ENCODE assay signal across 8 mouse cellular contexts in genomic region chr8:84659936-84660818, GRCm38 (mm10). TPM values are rescaled to one million over a fixed set of nuclear protein-coding genes. Genes with fewer than 3 reads are reported as not detected.
DNase-seq lines count a peak whose midpoint lies in the region; ATAC-seq lines count a peak whose summit lies in the region.

No protein-coding gene starts in this region.

- no peaks in the 10 kb centered on the region for H3K36me3 ChIP-seq in embryonic facial prominence, embryonic 11.5 days (replicated peaks; ENCODE audit: control insufficient read depth, insufficient read depth, low read depth, low read length)
- no peaks in the 10 kb centered on the region for H3K36me3 ChIP-seq in heart, embryonic 16.5 days (ENCODE audit: control insufficient read depth, insufficient read depth)

- peak overlapping the region; percentile 91 for H3K27ac ChIP-seq in embryonic facial prominence, embryonic 11.5 days (replicated peaks; ENCODE audit: low read depth, low read length)
- H3K27ac ChIP-seq in heart, embryonic 16.5 days (ENCODE audit: low read length): peak overlapping the region; percentile 90

- H3K9ac ChIP-seq in embryonic facial prominence, embryonic 11.5 days (replicated peaks; ENCODE audit: low read length): peak overlapping the region; percentile 95
- H3K9ac ChIP-seq in heart, embryonic 16.5 days (ENCODE audit: low read length): peak overlapping the region; percentile 89

- DNase-seq in cerebellum, postnatal 10 days: peak; percentile 37 to 41
- no peak for DNase-seq in cerebellum, postnatal 25 days
- peak; percentile 85 for DNase-seq in embryonic facial prominence, embryonic 11.5 days (ENCODE audit: low spot score)
- peak; percentile 74 to 89 for DNase-seq in kidney, postnatal 25 days
- peak; percentile 82 for DNase-seq in mesoderm, embryonic 11.5 days (ENCODE audit: low read depth, low spot score)
- DNase-seq in spleen, postnatal 36 days (ENCODE audit: low spot score in 2 of 2): peak; percentile 71 to 73
- DNase-seq in layer of hippocampus, adult 9-11 months: no peak

- no peak for ATAC-seq in embryonic facial prominence, embryonic 11.5 days (replicated peaks; ENCODE audit: insufficient number of reproducible peaks, low FRiP score, low TSS enrichment, low read depth)
- ATAC-seq in heart, embryonic 16.5 days (replicated peaks; ENCODE audit: extremely low read depth, insufficient read depth, low FRiP score): no peak

- no peaks in the 10 kb centered on the region for H3K9me3 ChIP-seq in embryonic facial prominence, embryonic 11.5 days (replicated peaks; ENCODE audit: control insufficient read depth, low read length)
- H3K9me3 ChIP-seq in heart, embryonic 16.5 days (replicated peaks; ENCODE audit: control insufficient read depth, low read length): no peaks in the 10 kb centered on the region

- H3K4me3 ChIP-seq in embryonic facial prominence, embryonic 11.5 days (ENCODE audit: low read depth, low read length): peak overlapping the region; percentile 97
- peak overlapping the region; percentile 76 for H3K4me3 ChIP-seq in heart, embryonic 16.5 days (ENCODE audit: low read length)

- peaks cover 8% of the 10 kb centered on the region for H3K4me1 ChIP-seq in embryonic facial prominence, embryonic 11.5 days (ENCODE audit: control insufficient read depth, insufficient read depth, low read length)
- H3K4me1 ChIP-seq in heart, embryonic 16.5 days (ENCODE audit: control insufficient read depth, insufficient read depth, low read length): peaks cover 43% of the 10 kb centered on the region

- H3K27me3 ChIP-seq in embryonic facial prominence, embryonic 11.5 days (ENCODE audit: control insufficient read depth, insufficient read depth, low read length): no peaks in the 10 kb centered on the region
- H3K27me3 ChIP-seq in heart, embryonic 16.5 days (ENCODE audit: control insufficient read depth, insufficient read depth, low read length): no peaks in the 10 kb centered on the region

- peak overlapping the region; percentile 89 for H3K4me2 ChIP-seq in embryonic facial prominence, embryonic 11.5 days (ENCODE audit: low read depth, low read length)
- H3K4me2 ChIP-seq in heart, embryonic 16.5 days (ENCODE audit: low read depth, low read length): peak overlapping the region; percentile 86

- 1% methylated on average over 33 of the region's 33 CpGs for WGBS in embryonic facial prominence, embryonic 11.5 days
- 3% methylated on average over 33 of the region's 33 CpGs for WGBS in heart, embryonic 16.5 days

RNA-seq across cellular contexts. Expression of gene Ier2, which starts 2.5 kb away (rescaled TPM):
- 86.9 and 89.6 TPM in 2 replicates for polyA plus RNA-seq in embryonic facial prominence, embryonic 11.5 days (2014; fragmentation: Nextera tagmentation; extraction: Ambion mirVana)
- 43.0 and 43.3 TPM in 2 replicates for polyA plus RNA-seq in heart, embryonic 16.5 days (2015; fragmentation: Nextera tagmentation; extraction: Ambion mirVana)

RNA-seq across cellular contexts. Expression of gene Trmt1, which starts 25.9 kb away (rescaled TPM):
- 61.5 and 64.7 TPM in 2 replicates for polyA plus RNA-seq in embryonic facial prominence, embryonic 11.5 days (2014; fragmentation: Nextera tagmentation; extraction: Ambion mirVana)
- 43.2 and 46.7 TPM in 2 replicates for polyA plus RNA-seq in heart, embryonic 16.5 days (2015; fragmentation: Nextera tagmentation; extraction: Ambion mirVana)

RNA-seq across cellular contexts. Expression of gene Nacc1, which starts 27.5 kb away (rescaled TPM):
- 21.0 and 21.1 TPM in 2 replicates for polyA plus RNA-seq in embryonic facial prominence, embryonic 11.5 days (2014; fragmentation: Nextera tagmentation; extraction: Ambion mirVana)
- polyA plus RNA-seq in heart, embryonic 16.5 days (2015; fragmentation: Nextera tagmentation; extraction: Ambion mirVana): 11.7 and 14.4 TPM in 2 replicates

RNA-seq across cellular contexts. Expression of gene Lyl1, which starts 41.1 kb away (rescaled TPM):
- polyA plus RNA-seq in embryonic facial prominence, embryonic 11.5 days (2014; fragmentation: Nextera tagmentation; extraction: Ambion mirVana): 4.6 and 5.3 TPM in 2 replicates
- 10.2 and 12.0 TPM in 2 replicates for polyA plus RNA-seq in heart, embryonic 16.5 days (2015; fragmentation: Nextera tagmentation; extraction: Ambion mirVana)

Comparison
In these comparisons a context has a peak if more than half of its experiments do, and no peak if none do; other contexts are left out.
1. DNase-seq: peak in cerebellum, postnatal 10 days (2 of 2), embryonic facial prominence, embryonic 11.5 days (single experiment), kidney, postnatal 25 days (2 of 2), mesoderm, embryonic 11.5 days (single experiment) and spleen, postnatal 36 days (2 of 2); none in cerebellum, postnatal 25 days (0 of 2) and layer of hippocampus, adult 9-11 months (single experiment).